Mouse (Mus musculus): Measurements from ENCODE around the gene Hoxc6. TPM values are rescaled to one million over a fixed set of nuclear protein-coding genes. Genes with fewer than 3 reads are reported as not detected.
A peak's percentile ranks its signal among the peaks of the same experiment; 100 is the strongest.

Hoxc6 gene
- polyA plus RNA-seq, 1 experiment from 2014 or later, result 0.09 TPM

DNA sequence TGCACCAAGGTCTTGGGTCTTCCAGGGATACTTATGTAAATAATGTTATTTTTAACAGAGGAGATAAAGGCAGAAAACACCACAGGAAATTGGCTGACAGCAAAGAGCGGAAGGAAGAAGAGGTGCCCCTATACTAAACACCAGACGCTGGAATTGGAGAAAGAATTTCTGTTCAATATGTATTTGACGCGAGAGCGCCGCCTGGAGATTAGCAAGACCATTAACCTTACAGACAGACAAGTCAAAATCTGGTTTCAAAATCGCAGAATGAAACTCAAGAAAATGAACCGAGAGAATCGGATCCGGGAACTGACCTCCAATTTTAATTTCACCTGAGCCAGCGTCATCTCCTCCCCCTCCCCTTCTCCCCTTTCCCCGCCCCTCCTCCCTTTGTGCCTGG lies 27.3 kb upstream of the Hoxc6 start:
- 2% methylated on average over 12 of the region's 12 CpGs for WGBS (ENCODE audit: insufficient replicate concordance)
- Histone ChIP-seq H3K4me3 (replicated peaks) (no peak overlapping the region), H3K27ac (replicated peaks) (no peak overlapping the region), H3K27me3 (peaks cover 99% of the 10 kb centered on the region), H3K36me3 (replicated peaks) (no peaks in the 10 kb centered on the region), H3K4me1 (replicated peaks) (no peaks in the 10 kb centered on the region; the same call in 1 of the 2 replicates), H3K4me2 (no peak overlapping the region), H3K9ac (no peak overlapping the region), H3K9me3 (replicated peaks) (no peaks in the 10 kb centered on the region)
- no peak for ATAC-seq (ENCODE audit: insufficient read depth)

DNA sequence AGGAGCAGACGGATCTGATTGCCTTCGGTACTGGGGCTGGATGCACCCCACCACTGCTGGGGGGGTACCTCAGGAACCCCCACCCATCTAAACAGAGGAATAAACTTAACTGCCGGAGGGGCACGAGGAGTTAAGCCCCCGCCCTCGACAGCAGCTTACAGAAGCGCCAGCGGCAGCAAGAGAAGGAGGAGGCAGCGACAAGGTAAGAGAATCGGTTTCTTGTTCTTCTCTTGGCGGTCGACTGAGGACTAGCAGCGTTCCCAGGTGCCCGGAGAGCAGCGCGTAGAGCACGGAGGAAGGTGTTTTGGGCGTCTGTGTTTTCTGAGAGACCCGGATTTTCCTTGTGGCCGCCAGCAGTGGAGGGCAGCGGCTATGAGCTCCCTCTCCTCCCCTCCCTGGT lies 25.8 kb upstream of the Hoxc6 start:
- 2% methylated on average over 21 of the region's 21 CpGs for WGBS (ENCODE audit: insufficient replicate concordance)
- H3K9ac ChIP-seq, result no peak overlapping the region
- H3K36me3 ChIP-seq (replicated peaks), result no peaks in the 10 kb centered on the region
- no peak for ATAC-seq (ENCODE audit: insufficient read depth)
- peaks cover 3% of the 10 kb centered on the region; the same call in 1 of the 2 replicates for H3K4me1 ChIP-seq (replicated peaks)
- H3K27ac ChIP-seq (replicated peaks), result no peak overlapping the region
- H3K27me3 ChIP-seq, result peaks cover 99% of the 10 kb centered on the region
- H3K9me3 ChIP-seq (replicated peaks), result no peaks in the 10 kb centered on the region
- H3K4me3 ChIP-seq (replicated peaks), result no peak overlapping the region
- H3K4me2 ChIP-seq, result no peak overlapping the region

GRCm38 (mm10) chr15:102972753-102973152 lies 25.3 kb upstream of the Hoxc6 start:
- peaks cover 99% of the 10 kb centered on the region for H3K27me3 ChIP-seq
- no peak overlapping the region for H3K4me3 ChIP-seq (replicated peaks)
- H3K9ac ChIP-seq, result no peak overlapping the region
- no peak for ATAC-seq (ENCODE audit: insufficient read depth)
- no peaks in the 10 kb centered on the region for H3K36me3 ChIP-seq (replicated peaks)
- H3K9me3 ChIP-seq (replicated peaks), result no peaks in the 10 kb centered on the region
- peaks cover 3% of the 10 kb centered on the region; the same call in 1 of the 2 replicates for H3K4me1 ChIP-seq (replicated peaks)
- H3K4me2 ChIP-seq, result no peak overlapping the region
- no peak overlapping the region for H3K27ac ChIP-seq (replicated peaks)
- WGBS (ENCODE audit: insufficient replicate concordance), result 2% methylated on average over 6 of the region's 6 CpGs

DNA sequence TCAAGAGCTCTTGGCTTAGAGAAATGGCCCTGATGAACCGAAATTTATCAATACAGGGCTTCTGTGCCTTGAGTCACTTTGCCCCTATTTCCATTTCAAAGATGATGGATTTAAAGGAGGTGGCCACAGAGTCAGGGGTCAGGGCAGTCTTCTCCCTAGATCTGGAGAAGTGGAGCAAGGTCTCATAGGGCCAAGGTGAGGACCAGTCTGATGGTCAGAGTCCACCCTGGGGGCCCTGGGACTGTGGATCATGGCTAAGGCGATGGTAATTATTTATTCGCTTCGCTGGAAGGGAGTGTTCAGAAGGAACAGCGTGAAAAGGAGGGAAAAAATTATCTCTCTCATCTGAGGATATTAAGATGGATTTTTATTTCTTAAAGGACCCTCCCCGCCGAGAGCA lies 23.0 kb upstream of the Hoxc6 start:
- Histone ChIP-seq H3K4me2 (no peak overlapping the region), H3K4me1 (replicated peaks) (peaks cover 3% of the 10 kb centered on the region; the same call in 1 of the 2 replicates), H3K9me3 (replicated peaks) (no peaks in the 10 kb centered on the region), H3K27me3 (peaks cover 100% of the 10 kb centered on the region), H3K4me3 (replicated peaks) (no peak overlapping the region), H3K27ac (replicated peaks) (no peak overlapping the region), H3K9ac (no peak overlapping the region), H3K36me3 (replicated peaks) (no peaks in the 10 kb centered on the region)
- 4% methylated on average over 7 of the region's 7 CpGs for WGBS (ENCODE audit: insufficient replicate concordance)
- ATAC-seq (ENCODE audit: insufficient read depth), result no peak

DNA sequence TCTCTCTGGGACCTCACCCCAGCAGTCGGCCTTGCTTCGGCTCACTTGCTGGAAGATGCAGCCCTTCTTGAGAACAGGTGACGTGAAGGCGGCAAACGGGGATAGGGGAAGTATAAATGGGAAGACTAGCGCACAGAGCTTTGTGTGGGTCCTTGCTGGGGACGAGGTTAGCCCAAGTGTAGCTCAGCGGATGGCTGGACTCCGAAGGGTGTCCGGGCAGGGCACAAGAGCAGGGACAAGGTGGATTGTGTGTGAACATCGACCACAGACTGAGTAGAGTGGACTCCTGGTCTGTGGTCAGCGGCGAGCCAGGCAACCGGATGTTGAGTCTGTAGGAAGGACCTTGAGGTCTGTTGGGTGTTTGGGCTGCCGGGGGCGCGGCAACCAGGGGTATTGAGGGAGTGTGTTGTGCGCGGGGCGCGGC lies 22.4 kb upstream of the Hoxc6 start:
- under 1% methylated on average over 21 of the region's 21 CpGs for WGBS (ENCODE audit: insufficient replicate concordance)
- no peak overlapping the region for H3K4me3 ChIP-seq (replicated peaks)
- no peak for ATAC-seq (ENCODE audit: insufficient read depth)
- H3K9ac ChIP-seq, result no peak overlapping the region
- no peak overlapping the region for H3K4me2 ChIP-seq
- peaks cover 100% of the 10 kb centered on the region for H3K27me3 ChIP-seq
- H3K27ac ChIP-seq (replicated peaks), result no peak overlapping the region
- no peaks in the 10 kb centered on the region for H3K9me3 ChIP-seq (replicated peaks)
- no peaks in the 10 kb centered on the region for H3K36me3 ChIP-seq (replicated peaks)
- peaks cover 3% of the 10 kb centered on the region; the same call in 1 of the 2 replicates for H3K4me1 ChIP-seq (replicated peaks)

DNA sequence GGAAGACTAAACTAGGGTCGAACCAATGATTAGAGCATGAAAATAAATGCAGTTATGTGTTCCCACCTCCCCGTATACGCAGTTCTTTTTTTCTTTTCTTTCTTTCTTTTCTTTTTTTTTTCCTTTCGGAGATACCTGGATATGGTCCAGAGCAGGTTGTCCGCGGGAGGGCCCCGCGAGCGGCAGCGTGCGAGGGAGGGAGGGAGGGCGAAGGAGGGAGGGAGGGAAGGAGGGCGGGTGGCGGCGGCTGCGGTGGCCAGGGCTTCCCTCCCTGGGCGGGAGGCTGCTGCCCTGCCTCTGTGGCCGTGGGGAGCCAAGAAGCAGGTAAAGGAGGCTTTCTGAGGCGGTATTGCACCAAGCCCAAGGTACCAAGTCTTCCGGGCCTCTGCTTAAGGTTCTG lies 21.9 kb upstream of the Hoxc6 start, which contains the start of gene Hoxc9:
Hoxc9 (plus strand) TSS at position 269 of the 400 bp plus-strand sequence.
- Histone ChIP-seq H3K4me3 (replicated peaks) (peak within 1 kb of the TSS; percentile 8; the same call in 1 of the 2 replicates), H3K4me2 (peak within 1 kb of the TSS; percentile 30), H3K36me3 (replicated peaks) (no peaks in the 10 kb centered on the region), H3K9ac (no peak within 1 kb of the TSS), H3K27me3 (peaks cover 100% of the 10 kb centered on the region), H3K27ac (replicated peaks) (no peak within 1 kb of the TSS), H3K4me1 (replicated peaks) (peaks cover 3% of the 10 kb centered on the region; the same call in 1 of the 2 replicates), H3K9me3 (replicated peaks) (no peaks in the 10 kb centered on the region)
- ATAC-seq (ENCODE audit: insufficient read depth), result no peak
- under 1% methylated on average over 18 of the region's 20 CpGs for WGBS (ENCODE audit: insufficient replicate concordance)

DNA sequence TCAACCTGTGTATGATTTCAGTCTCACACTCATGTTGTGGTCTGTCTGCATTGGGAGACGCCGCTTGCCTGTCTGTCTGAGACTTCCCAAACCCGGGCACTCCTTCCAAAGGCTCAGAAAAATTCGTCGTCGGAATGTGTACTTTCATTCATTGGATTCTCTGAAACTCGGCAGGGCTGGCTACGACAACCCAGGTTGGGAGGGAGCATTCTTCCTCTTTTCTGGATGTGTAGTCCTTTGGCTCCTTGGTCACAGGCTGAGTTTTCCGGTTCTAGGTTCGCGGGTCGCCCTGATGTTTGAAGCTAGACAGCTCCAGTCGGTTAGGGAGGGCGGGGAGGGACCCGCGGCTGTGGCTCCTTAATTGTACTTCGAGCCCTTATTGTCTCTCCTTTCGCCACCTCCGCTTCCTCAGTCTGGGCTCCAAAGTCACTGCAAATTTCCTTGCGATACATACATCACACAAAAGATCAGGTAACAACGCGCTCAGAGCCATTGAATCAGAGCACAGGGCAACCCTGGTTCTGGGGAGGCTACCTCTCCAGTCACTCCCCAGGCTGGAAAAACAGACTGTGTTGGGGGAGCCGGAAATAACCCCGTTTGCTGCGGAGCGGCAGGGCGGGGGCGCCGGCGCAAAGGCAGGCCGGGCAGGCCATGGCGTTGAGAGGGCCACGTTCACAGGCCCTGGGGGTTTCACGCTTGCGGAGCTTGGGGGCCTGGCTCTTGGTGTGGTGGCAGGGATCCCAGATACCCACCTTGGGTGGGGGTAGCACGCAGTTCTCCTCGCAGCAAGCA lies 21.2 kb upstream of the Hoxc6 start:
- H3K4me1 ChIP-seq (replicated peaks), result peaks cover 6% of the 10 kb centered on the region; the same call in 1 of the 2 replicates
- no peak for ATAC-seq (ENCODE audit: insufficient read depth)
- H3K27ac ChIP-seq (replicated peaks), result no peak overlapping the region
- no peaks in the 10 kb centered on the region for H3K9me3 ChIP-seq (replicated peaks)
- H3K4me2 ChIP-seq, result peak overlapping the region; percentile 30
- no peaks in the 10 kb centered on the region for H3K36me3 ChIP-seq (replicated peaks)
- 2% methylated on average over 37 of the region's 37 CpGs for WGBS (ENCODE audit: insufficient replicate concordance)
- no peak overlapping the region for H3K9ac ChIP-seq
- peak overlapping the region; percentile 8; the same call in 1 of the 2 replicates for H3K4me3 ChIP-seq (replicated peaks)
- peaks cover 100% of the 10 kb centered on the region for H3K27me3 ChIP-seq

GRCm38 (mm10) chr15:102977423-102977974 lies 20.6 kb upstream of the Hoxc6 start:
- Histone ChIP-seq H3K4me3 (replicated peaks) (peak overlapping the region; percentile 8; the same call in 1 of the 2 replicates), H3K27me3 (peaks cover 100% of the 10 kb centered on the region), H3K4me2 (peak overlapping the region; percentile 30), H3K4me1 (replicated peaks) (peaks cover 6% of the 10 kb centered on the region; the same call in 1 of the 2 replicates), H3K9me3 (replicated peaks) (no peaks in the 10 kb centered on the region), H3K36me3 (replicated peaks) (no peaks in the 10 kb centered on the region), H3K27ac (replicated peaks) (no peak overlapping the region), H3K9ac (no peak overlapping the region)
- no peak for ATAC-seq (ENCODE audit: insufficient read depth)
- WGBS (ENCODE audit: insufficient replicate concordance), result 4% methylated on average over 16 of the region's 16 CpGs

DNA sequence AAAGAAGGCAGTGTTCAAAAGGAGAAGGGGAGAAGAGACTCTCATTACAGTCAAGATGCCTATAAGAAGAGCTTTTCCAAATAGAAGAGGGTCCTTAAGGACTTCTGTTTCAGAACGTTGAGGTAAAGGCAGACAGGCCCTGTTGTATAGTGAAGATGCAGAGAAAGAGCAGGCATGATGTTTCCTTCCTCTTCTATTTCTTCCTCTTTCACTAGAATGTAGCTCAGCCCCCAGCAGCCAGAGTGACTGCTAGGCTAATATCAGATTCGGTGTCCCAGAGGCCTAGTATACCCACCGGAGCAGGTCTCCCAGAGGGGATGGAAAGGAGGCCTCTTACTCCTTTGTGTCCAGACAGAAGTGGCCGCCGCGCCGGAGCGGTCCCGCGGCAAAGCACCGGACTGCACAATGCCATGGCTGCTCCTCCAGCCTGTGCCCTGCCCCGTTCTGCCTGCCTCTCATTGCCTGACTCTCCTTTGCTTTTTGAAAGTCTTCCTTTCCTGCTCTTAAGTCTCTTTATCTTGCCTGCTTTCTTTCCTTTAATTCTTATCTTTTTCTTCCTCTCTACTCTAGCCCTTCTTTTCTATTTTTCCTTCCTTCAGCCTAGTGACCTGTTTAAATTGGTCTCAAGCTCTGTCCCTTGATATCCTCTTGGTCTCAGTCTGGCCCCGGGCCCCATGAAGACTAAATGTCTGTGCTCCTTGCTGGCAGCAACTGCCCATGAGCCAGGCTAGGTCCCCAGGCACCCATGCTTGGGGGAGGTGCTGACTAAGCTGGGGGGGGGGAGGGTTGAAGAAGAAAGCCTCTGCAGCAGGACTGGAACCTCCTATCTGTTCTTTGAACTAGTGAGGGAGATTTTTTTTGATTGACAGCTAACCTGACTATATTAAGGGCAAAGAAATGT lies 19.2 kb upstream of the Hoxc6 start:
- H3K9ac ChIP-seq, result no peak overlapping the region
- H3K9me3 ChIP-seq (replicated peaks), result no peaks in the 10 kb centered on the region
- 2% methylated on average over 13 of the region's 13 CpGs for WGBS (ENCODE audit: insufficient replicate concordance)
- no peak for ATAC-seq (ENCODE audit: insufficient read depth)
- no peak overlapping the region for H3K4me3 ChIP-seq (replicated peaks)
- H3K4me2 ChIP-seq, result no peak overlapping the region
- H3K27ac ChIP-seq (replicated peaks), result no peak overlapping the region
- H3K36me3 ChIP-seq (replicated peaks), result no peaks in the 10 kb centered on the region
- H3K27me3 ChIP-seq, result peaks cover 100% of the 10 kb centered on the region
- H3K4me1 ChIP-seq (replicated peaks), result peaks cover 6% of the 10 kb centered on the region; the same call in 1 of the 2 replicates

GRCm38 (mm10) chr15:102979936-102980335 lies 18.1 kb upstream of the Hoxc6 start:
- Histone ChIP-seq H3K27ac (replicated peaks) (no peak overlapping the region), H3K9me3 (replicated peaks) (no peaks in the 10 kb centered on the region), H3K4me1 (replicated peaks) (peaks cover 6% of the 10 kb centered on the region; the same call in 1 of the 2 replicates), H3K36me3 (replicated peaks) (no peaks in the 10 kb centered on the region), H3K4me2 (no peak overlapping the region), H3K4me3 (replicated peaks) (no peak overlapping the region), H3K27me3 (peaks cover 100% of the 10 kb centered on the region), H3K9ac (no peak overlapping the region)
- 3% methylated on average over 1 of the region's 1 CpGs for WGBS (ENCODE audit: insufficient replicate concordance)
- ATAC-seq (ENCODE audit: insufficient read depth), result no peak

All from liver, embryonic 15.5 days (tissue).